Comparison of ENCODE assay signal across 16 mouse cellular contexts in genomic region chr15:78937963-78938362, GRCm38 (mm10).
"Had no signal": no experiment of that assay in that cellular context is flagged by ENCODE, and none has a peak within 500 bp of the region (broad histone marks: within the 10 kb centered on the region; RNA-seq: fewer than 3 reads in every experiment).

No protein-coding gene starts in this region.

- ATAC-seq: intestine, embryonic 16.5 days; midbrain, embryonic 13.5 days had no signal

- H3K4me2 ChIP-seq: kidney, embryonic 15.5 days; limb, embryonic 13.5 days; liver, embryonic 15.5 days; lung, embryonic 14.5 days; midbrain, embryonic 13.5 days had no signal

- H3K27me3 ChIP-seq: kidney, embryonic 15.5 days; limb, embryonic 13.5 days; liver, embryonic 15.5 days; midbrain, embryonic 13.5 days had no signal

- H3K9me3 ChIP-seq: kidney, embryonic 15.5 days; limb, embryonic 13.5 days; liver, embryonic 15.5 days; midbrain, embryonic 13.5 days had no signal

- H3K9ac ChIP-seq: kidney, embryonic 15.5 days; limb, embryonic 13.5 days; liver, embryonic 15.5 days; lung, embryonic 14.5 days; midbrain, embryonic 13.5 days had no signal

- H3K4me3 ChIP-seq: kidney, embryonic 15.5 days; limb, embryonic 13.5 days; liver, embryonic 15.5 days; midbrain, embryonic 13.5 days had no signal

- H3K27ac ChIP-seq: kidney, embryonic 15.5 days; limb, embryonic 13.5 days; midbrain, embryonic 13.5 days had no signal

- DNase-seq: kidney, adult 2 months; kidney, postnatal 14 days; layer of hippocampus, postnatal 36 days; lung, embryonic 14.5 days; lung, postnatal 10 days; lung, postnatal 4 days; retina, postnatal 1 day; right cerebral cortex, postnatal 4 days; spleen, adult 18-20 months; thymus, adult 18-20 months; thymus, postnatal 14 days had no signal
